Mouse (Mus musculus): ENCODE data around the gene Atxn1. TPM values are rescaled to one million over a fixed set of nuclear protein-coding genes. Genes with fewer than 3 reads are reported as not detected.

The Atxn1 gene
- total RNA-seq, 2 experiments from 2014 or later: 117 to 121 TPM

DNA sequence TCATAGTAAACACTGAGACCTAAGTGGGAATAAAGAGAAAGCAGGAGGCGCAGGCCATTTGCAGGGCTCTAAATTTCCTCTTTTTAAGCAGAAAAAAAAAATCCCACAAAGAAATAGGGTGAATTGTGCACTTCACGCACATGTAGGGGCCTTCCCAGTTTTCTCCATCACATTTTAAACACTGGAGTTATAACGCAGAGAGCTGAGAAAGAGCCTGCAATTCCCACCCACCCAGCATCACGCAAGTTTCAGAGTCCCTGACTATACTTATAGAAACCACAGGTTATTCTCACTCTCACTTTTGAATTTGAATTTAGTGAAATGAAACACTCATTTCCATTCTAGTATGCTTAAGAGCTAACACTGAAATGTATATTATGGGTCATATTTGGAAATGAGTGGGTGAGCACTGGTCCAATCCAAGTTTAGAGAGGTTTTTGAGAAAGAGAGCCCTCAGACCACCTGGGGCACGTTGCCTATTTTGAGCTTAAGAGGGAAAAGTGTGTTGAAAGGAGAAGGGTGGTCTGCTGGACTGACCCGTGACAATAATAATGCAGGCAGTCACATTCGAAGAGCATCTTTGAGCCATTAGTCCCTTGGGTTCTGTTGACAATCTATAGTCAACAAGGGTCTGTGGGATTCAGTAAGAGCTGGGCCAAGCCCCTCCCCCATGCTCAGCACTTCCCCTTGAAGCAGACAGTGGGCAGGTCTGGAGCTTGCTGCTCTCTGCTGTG lies 279.1 kb downstream of the Atxn1 start:
- no peak for DNase-seq (ENCODE audit: low spot score in 2 of 2)

- no peak for DNase-seq (ENCODE audit: low spot score in 2 of 2)
Observed at GRCm38 (mm10) chr13:45684891-45685311, 279.9 kb downstream of the Atxn1 start.

- DNase-seq (ENCODE audit: low spot score in 2 of 2): no peak
Observed at GRCm38 (mm10) chr13:45683991-45684390, 280.8 kb downstream of the Atxn1 start.

DNA sequence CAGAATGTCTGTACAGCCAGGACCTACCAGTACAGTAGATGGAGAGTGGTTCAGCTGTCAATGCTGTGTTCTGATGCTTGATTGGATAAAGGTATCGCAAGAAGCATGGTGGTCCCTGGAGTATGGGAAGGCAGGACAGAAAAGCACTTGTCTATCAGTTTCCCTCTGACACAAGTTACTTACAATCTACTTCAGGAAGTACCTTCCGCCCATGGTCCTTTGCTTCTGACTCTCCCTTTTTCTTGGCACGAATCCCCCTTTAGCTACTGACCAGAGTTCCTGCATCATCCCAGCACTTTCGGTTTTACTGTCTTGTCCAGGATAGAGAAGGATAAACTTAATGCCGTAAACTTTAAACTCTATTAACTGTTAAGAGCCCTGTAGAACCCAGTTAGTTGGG lies 283.6 kb downstream of the Atxn1 start:
- DNase-seq (ENCODE audit: low spot score in 2 of 2): no peak

GRCm38 (mm10) chr13:45680651-45681050 lies 284.2 kb downstream of the Atxn1 start:
- DNase-seq (ENCODE audit: low spot score in 2 of 2): no peak

DNA sequence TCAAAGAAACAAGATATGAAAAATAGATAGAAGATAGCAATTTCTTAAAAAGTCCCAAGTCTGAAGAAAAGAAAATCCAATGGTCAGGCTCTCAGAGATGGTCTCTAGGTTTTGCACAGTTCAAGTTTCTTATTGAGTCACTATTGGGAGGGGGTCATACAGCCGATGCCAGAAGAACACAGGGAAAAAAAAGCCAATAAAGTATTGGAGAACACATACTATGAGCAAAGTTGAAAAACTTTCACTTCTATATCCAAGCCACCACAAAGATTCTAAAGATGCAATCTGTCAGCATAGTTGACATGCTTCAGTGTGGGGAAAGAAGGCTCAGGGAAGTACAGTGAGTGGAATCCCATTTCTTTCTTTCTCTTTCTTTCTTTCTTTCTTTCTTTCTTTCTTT lies 285.7 kb downstream of the Atxn1 start:
- DNase-seq (ENCODE audit: low spot score in 2 of 2): no peak

DNA sequence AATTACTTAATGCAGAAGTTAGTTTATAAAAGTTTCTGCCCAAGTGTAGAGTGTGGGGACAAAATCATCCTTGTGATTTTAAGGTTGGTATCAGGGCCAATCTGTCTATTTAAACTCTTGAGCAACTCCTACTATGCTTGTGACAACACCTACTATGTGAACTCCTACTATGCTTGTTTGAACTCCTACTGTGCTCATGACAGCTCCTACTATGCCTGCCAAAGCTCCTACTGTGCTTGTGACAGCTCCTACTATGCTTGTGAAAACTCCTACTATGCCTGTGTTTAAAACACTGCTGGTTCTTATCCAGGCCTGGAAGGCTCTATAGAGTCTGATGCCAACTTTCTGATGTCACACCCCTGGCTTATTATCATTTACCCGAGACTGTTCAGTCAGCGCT lies 292.2 kb downstream of the Atxn1 start:
- DNase-seq (ENCODE audit: low spot score in 2 of 2): no peak

GRCm38 (mm10) chr13:45669969-45670368 lies 294.8 kb downstream of the Atxn1 start:
- DNase-seq (ENCODE audit: low spot score in 2 of 2): peak; percentile 37 to 58

DNA sequence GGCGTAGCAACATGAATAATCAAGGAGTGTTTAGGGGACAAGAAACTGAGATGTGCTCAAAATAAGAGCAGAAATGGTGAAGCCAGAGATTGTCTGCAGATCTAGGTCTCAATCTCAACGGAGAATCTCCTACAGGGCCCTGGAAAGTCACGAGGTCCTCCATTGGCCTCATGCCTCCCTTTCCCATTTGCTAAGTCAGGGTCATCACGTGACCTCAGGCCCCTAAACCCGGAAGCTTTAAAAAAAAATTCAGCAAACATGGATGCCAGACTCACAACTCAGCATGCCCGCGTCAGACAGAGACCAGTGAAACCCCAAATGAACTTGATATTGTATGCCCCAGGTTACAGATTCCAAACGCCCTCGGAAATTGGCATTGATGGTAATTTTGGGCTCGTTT lies 302.0 kb downstream of the Atxn1 start:
- no peak for DNase-seq (ENCODE audit: low spot score in 2 of 2)

DNA sequence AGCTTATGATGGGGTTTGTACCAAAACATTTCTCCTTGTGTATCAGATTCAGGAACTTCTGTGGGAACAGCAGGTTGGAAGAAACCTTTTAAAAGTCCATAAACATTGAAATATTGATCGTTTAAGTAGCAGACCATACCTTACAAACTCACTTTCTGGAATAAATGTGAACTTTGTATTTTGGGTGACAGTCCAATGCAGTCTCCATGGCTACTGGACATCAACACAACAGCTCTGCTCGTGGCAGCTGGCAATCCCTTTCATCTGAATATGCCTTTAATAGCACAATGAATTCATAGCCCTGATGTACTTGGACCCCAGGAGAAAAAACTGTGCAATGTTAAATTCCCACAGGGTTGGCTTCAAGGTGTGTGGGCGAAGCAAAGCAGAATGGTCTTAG lies 302.6 kb downstream of the Atxn1 start:
- DNase-seq (ENCODE audit: low spot score in 2 of 2): no peak

DNA sequence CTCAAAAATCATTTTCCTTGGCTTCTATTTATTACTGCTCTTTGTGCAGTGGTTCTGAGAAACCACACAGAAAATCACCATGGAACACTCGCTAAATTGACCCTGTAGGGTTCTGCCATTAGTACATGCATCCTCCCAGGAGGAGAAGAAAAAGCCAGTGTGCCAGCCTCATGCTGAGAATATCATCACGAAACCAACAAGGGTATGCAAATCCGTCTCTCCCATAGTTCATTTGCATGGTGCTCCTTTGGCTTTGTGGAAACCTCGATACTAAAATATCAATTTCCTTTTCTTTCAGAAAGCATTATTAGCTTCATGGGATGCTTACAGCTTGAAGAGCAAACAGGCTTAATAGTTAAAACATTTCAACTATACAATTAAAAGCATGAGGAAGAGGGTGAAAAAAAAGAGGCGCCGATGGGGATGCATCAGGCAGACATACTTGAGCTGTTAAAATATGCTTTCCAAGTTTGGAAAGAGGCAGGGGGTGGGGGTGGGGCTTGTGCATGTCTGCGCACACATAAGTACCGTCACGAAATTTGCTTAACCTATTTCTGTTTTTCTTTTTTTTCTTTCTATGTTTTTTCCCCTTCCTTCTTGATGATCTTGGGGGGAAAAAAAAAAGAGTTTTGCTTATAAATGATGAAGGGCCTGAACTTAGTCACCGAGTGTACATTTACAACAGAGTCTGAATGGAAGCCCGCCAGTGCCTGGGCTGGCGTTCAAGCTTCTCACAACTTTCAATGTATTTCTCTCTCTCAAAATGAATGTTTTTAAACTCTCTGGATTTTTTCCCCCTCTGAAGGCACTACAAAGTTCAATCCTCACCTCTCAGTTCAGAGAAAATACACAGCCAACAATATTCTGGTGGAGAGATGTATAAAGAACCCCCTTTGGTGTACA lies 303.3 kb downstream of the Atxn1 start:
- no peak for DNase-seq (ENCODE audit: low spot score in 2 of 2)

DNA sequence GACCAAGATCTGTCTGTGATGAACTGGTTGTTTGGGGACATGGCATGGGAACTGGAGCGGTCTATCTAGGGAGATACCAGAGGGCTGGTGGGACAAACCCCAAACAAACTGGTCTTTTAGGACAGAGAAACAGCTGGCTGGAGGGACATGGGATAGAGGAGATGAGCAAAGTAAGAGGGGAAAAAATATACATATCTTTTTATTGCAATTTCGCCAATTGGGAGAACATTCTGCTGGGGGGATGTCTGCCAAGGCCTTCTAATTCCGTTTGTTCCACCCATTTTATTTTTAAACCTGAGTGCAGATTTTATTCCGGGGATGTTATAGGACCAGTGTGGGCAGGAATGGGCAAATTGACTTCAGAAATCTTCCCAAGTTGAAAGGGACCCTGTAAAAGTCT lies 305.0 kb downstream of the Atxn1 start:
- DNase-seq (ENCODE audit: low spot score in 2 of 2): peak in 1 of 2 experiments; percentile 58

DNA sequence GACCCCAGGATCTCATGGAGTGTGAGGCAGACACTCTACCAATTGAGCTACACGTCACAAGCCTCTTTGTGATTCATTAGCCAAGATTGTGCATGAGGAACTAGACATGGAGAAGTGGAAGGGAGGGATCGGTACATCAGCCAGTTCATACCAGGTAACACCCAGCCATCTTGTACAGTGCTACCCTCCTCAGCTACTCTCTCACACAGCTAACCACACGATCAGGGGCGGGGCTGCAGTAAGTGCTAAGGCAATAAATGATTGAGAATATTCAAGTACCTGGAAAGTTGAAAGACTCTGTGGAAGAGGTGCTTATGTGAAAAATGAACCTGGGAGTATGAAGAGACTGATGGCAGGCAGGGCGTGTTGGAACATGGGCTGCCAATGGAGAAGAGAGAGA lies 306.5 kb downstream of the Atxn1 start:
- DNase-seq (ENCODE audit: low spot score in 2 of 2): no peak

- no peak for DNase-seq (ENCODE audit: low spot score in 2 of 2)
Observed at GRCm38 (mm10) chr13:45657176-45657575, 307.6 kb downstream of the Atxn1 start.

GRCm38 (mm10) chr13:45651652-45652241 lies 313.1 kb downstream of the Atxn1 start:
- no peak for DNase-seq (ENCODE audit: low spot score in 2 of 2)

- DNase-seq (ENCODE audit: low spot score in 2 of 2): no peak
Observed at GRCm38 (mm10) chr13:45649197-45649812, 315.5 kb downstream of the Atxn1 start.

- no peak for DNase-seq (ENCODE audit: low spot score in 2 of 2)
Observed at GRCm38 (mm10) chr13:45643780-45644395, 320.9 kb downstream of the Atxn1 start.

- peak in 1 of 2 experiments; percentile 54 for DNase-seq (ENCODE audit: low spot score in 2 of 2)
Observed at GRCm38 (mm10) chr13:45642913-45643312, 321.9 kb downstream of the Atxn1 start.

DNA sequence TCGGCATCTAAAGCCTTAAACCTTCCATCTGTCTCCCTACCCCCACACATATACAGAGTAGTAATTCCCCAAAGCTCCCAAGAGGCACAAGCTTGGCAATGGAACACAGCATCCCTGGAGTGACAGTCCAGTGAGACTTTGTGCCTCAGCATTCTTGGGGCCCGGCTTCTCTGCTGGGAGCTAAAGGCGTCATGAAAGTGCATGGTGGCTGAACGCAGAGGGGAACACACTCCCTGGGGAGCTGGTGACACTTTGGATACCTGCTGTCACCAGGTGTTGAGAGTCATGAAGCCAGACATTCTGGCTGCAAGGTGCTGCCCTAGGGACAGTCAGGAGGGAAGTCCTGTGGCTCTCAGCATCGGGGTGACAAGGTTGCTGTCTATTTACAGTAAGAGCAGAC lies 324.4 kb downstream of the Atxn1 start:
- no peak for DNase-seq (ENCODE audit: low spot score in 2 of 2)

DNA sequence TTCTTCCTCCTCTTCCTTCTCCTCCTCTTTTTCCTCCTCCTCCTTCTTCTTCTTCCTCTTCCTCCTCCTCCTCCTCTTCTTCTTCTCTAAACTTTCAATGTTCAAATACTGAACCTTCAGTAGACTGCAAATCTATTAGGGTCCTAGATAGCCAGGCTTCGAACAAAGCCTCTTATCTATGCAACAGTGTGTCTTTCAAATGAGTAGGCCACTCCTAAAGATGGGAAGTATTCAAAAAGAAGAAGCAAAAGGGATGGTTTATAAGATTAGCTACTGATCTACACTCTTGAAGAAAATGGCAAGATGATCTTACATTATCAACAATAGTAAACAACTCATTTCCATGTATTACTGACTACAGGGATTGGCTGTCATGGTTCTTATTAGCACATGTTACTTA lies 326.5 kb downstream of the Atxn1 start:
- DNase-seq (ENCODE audit: low spot score in 2 of 2): no peak

DNA sequence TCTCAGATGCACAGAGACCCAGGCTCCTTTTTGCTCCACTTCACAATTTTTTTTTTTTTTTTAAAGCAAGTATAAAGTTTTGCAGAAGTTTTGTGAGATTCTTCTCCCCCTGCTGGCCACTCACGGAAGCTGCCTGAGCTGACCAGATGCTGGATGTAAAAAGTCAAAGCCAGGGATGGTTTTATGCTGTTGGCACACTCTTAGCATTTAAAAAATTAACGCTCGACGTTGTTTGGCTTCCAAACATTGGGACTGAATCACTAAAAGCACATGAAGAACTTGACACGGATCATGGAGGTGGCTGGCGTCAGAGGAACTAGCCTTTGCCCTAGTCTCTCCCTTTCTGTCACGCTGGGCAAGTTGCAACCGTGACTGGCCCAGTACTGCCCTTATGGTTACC lies 327.5 kb downstream of the Atxn1 start:
- DNase-seq (ENCODE audit: low spot score in 2 of 2): no peak

Measured in layer of hippocampus, adult 18-20 months (tissue).